Mouse (Mus musculus) megakaryocyte, embryonic 14.5 days (primary cell): ENCODE results near the gene Dnajc13.

Experiments used
- FLI1 ChIP-seq: IDR thresholded peaks from 2 replicates; pipeline ENCODE4 v1.6.1; 2012; ENCODE audit warnings: low read length, inconsistent platforms, mixed read lengths
- GATA1 ChIP-seq: IDR thresholded peaks from 3 replicates; pipeline ENCODE4 v1.6.1; 2012; ENCODE audit warnings: mixed read lengths, low read length, inconsistent platforms, borderline replicate concordance

DNA sequence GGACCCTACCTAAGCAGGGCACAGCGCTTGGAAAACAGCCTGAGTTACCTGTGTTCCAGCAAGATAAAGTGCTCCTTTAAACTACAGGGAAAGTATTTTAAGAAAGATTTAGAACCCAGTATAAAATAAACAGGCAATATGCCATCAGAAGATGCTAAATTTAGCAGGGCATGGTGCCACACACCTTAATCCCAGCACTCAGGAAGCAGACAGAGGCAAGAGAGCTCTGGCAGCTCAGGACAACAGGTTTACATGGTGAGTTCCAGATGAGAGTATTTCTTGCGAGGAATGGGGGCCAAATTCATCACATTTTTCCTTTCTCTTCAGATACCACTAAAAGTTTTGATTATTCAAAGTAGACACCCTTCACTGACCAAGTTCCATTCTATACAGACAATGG is 68.8 kb downstream of the Dnajc13 start:
- TF ChIP-seq GATA1 (no peak), FLI1 (no peak)
